Mouse (Mus musculus): ENCODE measurements around the gene Zkscan5. TPM values are rescaled to one million over a fixed set of nuclear protein-coding genes. Genes with fewer than 3 reads are reported as not detected.
A peak's percentile ranks its signal among the peaks of the same experiment; 100 is the strongest.

The Zkscan5 gene
- polyA plus RNA-seq (2015; fragmentation: Nextera tagmentation; extraction: Ambion mirVana), result 18.9 and 19.7 TPM in 2 replicates

- H3K4me3 ChIP-seq (replicated peaks), result peak within 1 kb of the TSS; percentile 60
- peak within 1 kb of the TSS; percentile 67 for H3K9ac ChIP-seq (replicated peaks)
- peaks cover 31% of the 10 kb centered on the region for H3K4me1 ChIP-seq (replicated peaks)
- H3K9me3 ChIP-seq, result no peaks in the 10 kb centered on the region
- peaks cover 16% of the 10 kb centered on the region for H3K36me3 ChIP-seq
- peak within 1 kb of the TSS; percentile 62 for H3K4me2 ChIP-seq (replicated peaks)
- ATAC-seq, result peak; percentile 97
- H3K27ac ChIP-seq, result peak within 1 kb of the TSS; percentile 90
- H3K27me3 ChIP-seq, result no peaks in the 10 kb centered on the region
- under 1% methylated on average over 22 of the region's 22 CpGs for WGBS
Observed at GRCm38 (mm10) chr5:145203936-145204691, at the start of gene Zkscan5. Gene Zkscan5, plus strand, starts transcription at chr5:145204562.

GRCm38 (mm10) chr5:145161361-145161760, 43.0 kb upstream of the Zkscan5 start:
- Histone ChIP-seq H3K4me1 (replicated peaks) (peaks cover 8% of the 10 kb centered on the region), H3K4me2 (replicated peaks) (no peak overlapping the region), H3K36me3 (peaks cover 78% of the 10 kb centered on the region), H3K27me3 (no peaks in the 10 kb centered on the region), H3K9me3 (no peaks in the 10 kb centered on the region), H3K9ac (replicated peaks) (no peak overlapping the region), H3K27ac (no peak overlapping the region), H3K4me3 (replicated peaks) (no peak overlapping the region)
- no peak for ATAC-seq
- WGBS, result 96% methylated on average over 14 of the region's 14 CpGs

GRCm38 (mm10) chr5:145164710-145165109, 39.7 kb upstream of the Zkscan5 start:
- no peaks in the 10 kb centered on the region for H3K9me3 ChIP-seq
- H3K4me1 ChIP-seq (replicated peaks), result peaks cover 27% of the 10 kb centered on the region
- H3K4me2 ChIP-seq (replicated peaks), result no peak overlapping the region
- H3K36me3 ChIP-seq, result peaks cover 47% of the 10 kb centered on the region
- no peak overlapping the region for H3K9ac ChIP-seq (replicated peaks)
- no peak overlapping the region for H3K27ac ChIP-seq
- 73% methylated on average over 3 of the region's 3 CpGs for WGBS
- H3K27me3 ChIP-seq, result no peaks in the 10 kb centered on the region
- no peak overlapping the region for H3K4me3 ChIP-seq (replicated peaks)
- ATAC-seq, result no peak

GRCm38 (mm10) chr5:145165184-145165583, 39.2 kb upstream of the Zkscan5 start:
- Histone ChIP-seq H3K27ac (no peak overlapping the region), H3K4me2 (replicated peaks) (no peak overlapping the region), H3K27me3 (no peaks in the 10 kb centered on the region), H3K9ac (replicated peaks) (no peak overlapping the region), H3K36me3 (peaks cover 45% of the 10 kb centered on the region), H3K4me1 (replicated peaks) (peaks cover 27% of the 10 kb centered on the region), H3K4me3 (replicated peaks) (0 out of 2 replicates have a peak overlapping the region, but pooled peaks have one; percentile 6), H3K9me3 (no peaks in the 10 kb centered on the region)
- WGBS, result 88% methylated on average over 15 of the region's 15 CpGs
- no peak for ATAC-seq

- H3K36me3 ChIP-seq, result peaks cover 45% of the 10 kb centered on the region
- H3K4me1 ChIP-seq (replicated peaks), result peaks cover 27% of the 10 kb centered on the region
- H3K27me3 ChIP-seq, result no peaks in the 10 kb centered on the region
- H3K4me2 ChIP-seq (replicated peaks), result peak within 1 kb of the TSS; percentile 97
- H3K9ac ChIP-seq (replicated peaks), result peak within 1 kb of the TSS; percentile 93
- H3K27ac ChIP-seq, result peak within 1 kb of the TSS; percentile 81
- WGBS, result under 1% methylated on average over 51 of the region's 51 CpGs
- H3K4me3 ChIP-seq (replicated peaks), result peak within 1 kb of the TSS; percentile 94
- H3K9me3 ChIP-seq, result no peaks in the 10 kb centered on the region
- ATAC-seq, result peak; percentile 96
Observed at GRCm38 (mm10) chr5:145166536-145167305, 37.6 kb upstream of the Zkscan5 start, which contains the start of the genes Ptcd1 and Cpsf4. Gene Ptcd1, minus strand, starts transcription at chr5:145167108. Gene Cpsf4, plus strand, starts transcription at chr5:145167213.

- Histone ChIP-seq H3K4me2 (replicated peaks) (peak overlapping the region; percentile 97), H3K9ac (replicated peaks) (peak overlapping the region; percentile 93), H3K4me3 (replicated peaks) (peak overlapping the region; percentile 94), H3K4me1 (replicated peaks) (peaks cover 27% of the 10 kb centered on the region), H3K9me3 (no peaks in the 10 kb centered on the region), H3K36me3 (peaks cover 46% of the 10 kb centered on the region), H3K27me3 (no peaks in the 10 kb centered on the region), H3K27ac (peak overlapping the region; percentile 68)
- ATAC-seq, result peak; percentile 80
- WGBS, result under 1% methylated on average over 23 of the region's 28 CpGs
Observed at GRCm38 (mm10) chr5:145167306-145167661, 37.1 kb upstream of the Zkscan5 start.

- no peaks in the 10 kb centered on the region for H3K9me3 ChIP-seq
- no peak overlapping the region for H3K4me2 ChIP-seq (replicated peaks)
- H3K36me3 ChIP-seq, result peaks cover 100% of the 10 kb centered on the region
- no peak overlapping the region for H3K9ac ChIP-seq (replicated peaks)
- H3K4me1 ChIP-seq (replicated peaks), result no peaks in the 10 kb centered on the region
- no peak overlapping the region for H3K27ac ChIP-seq
- no peaks in the 10 kb centered on the region for H3K27me3 ChIP-seq
- H3K4me3 ChIP-seq (replicated peaks), result no peak overlapping the region
- 92% methylated on average over 18 of the region's 18 CpGs for WGBS
- no peak for ATAC-seq
Observed at GRCm38 (mm10) chr5:145178461-145178980, 25.8 kb upstream of the Zkscan5 start.

GRCm38 (mm10) chr5:145185244-145185643, 19.1 kb upstream of the Zkscan5 start:
- no peak overlapping the region for H3K9ac ChIP-seq (replicated peaks)

GRCm38 (mm10) chr5:145189416-145189815, 14.9 kb upstream of the Zkscan5 start:
- H3K9me3 ChIP-seq, result no peaks in the 10 kb centered on the region
- no peak overlapping the region for H3K4me2 ChIP-seq (replicated peaks)
- H3K4me1 ChIP-seq (replicated peaks), result peaks cover 28% of the 10 kb centered on the region
- ATAC-seq, result no peak
- H3K27me3 ChIP-seq, result no peaks in the 10 kb centered on the region
- H3K9ac ChIP-seq (replicated peaks), result no peak overlapping the region
- no peak overlapping the region for H3K4me3 ChIP-seq (replicated peaks)
- 97% methylated on average over 6 of the region's 6 CpGs for WGBS
- H3K36me3 ChIP-seq, result peaks cover 49% of the 10 kb centered on the region
- no peak overlapping the region for H3K27ac ChIP-seq

More at GRCm38 (mm10) chr5:145185244-145185643, 19.1 kb upstream of the Zkscan5 start:
- no peaks in the 10 kb centered on the region for H3K9me3 ChIP-seq
- peaks cover 15% of the 10 kb centered on the region for H3K4me1 ChIP-seq (replicated peaks)
- H3K36me3 ChIP-seq, result peaks cover 78% of the 10 kb centered on the region
- whole genome bisulfite sequencing, result 94% methylated on average over 2 of the region's 2 CpGs
- no peaks in the 10 kb centered on the region for H3K27me3 ChIP-seq
- no peak overlapping the region for H3K4me2 ChIP-seq (replicated peaks)
- no peak overlapping the region for H3K4me3 ChIP-seq (replicated peaks)
- no peak overlapping the region for H3K27ac ChIP-seq
- no peak for ATAC-seq

- Histone ChIP-seq H3K9me3 (no peaks in the 10 kb centered on the region), H3K36me3 (peaks cover 50% of the 10 kb centered on the region), H3K27me3 (no peaks in the 10 kb centered on the region), H3K4me2 (replicated peaks) (peak overlapping the region; percentile 92), H3K27ac (no peak overlapping the region), H3K4me3 (replicated peaks) (peak overlapping the region; percentile 90), H3K4me1 (replicated peaks) (peaks cover 28% of the 10 kb centered on the region), H3K9ac (replicated peaks) (peak overlapping the region; percentile 97)
- no peak for ATAC-seq
- 59% methylated on average over 5 of the region's 5 CpGs for WGBS
Observed at GRCm38 (mm10) chr5:145190373-145190772, 14.0 kb upstream of the Zkscan5 start.

GRCm38 (mm10) chr5:145190875-145191798, 13.2 kb upstream of the Zkscan5 start:
- peak overlapping the region; percentile 90 for H3K4me3 ChIP-seq (replicated peaks)
- peak; percentile 86 for ATAC-seq
- peaks cover 50% of the 10 kb centered on the region for H3K36me3 ChIP-seq
- H3K9me3 ChIP-seq, result no peaks in the 10 kb centered on the region
- H3K4me2 ChIP-seq (replicated peaks), result peak overlapping the region; percentile 92
- H3K4me1 ChIP-seq (replicated peaks), result peaks cover 28% of the 10 kb centered on the region
- H3K9ac ChIP-seq (replicated peaks), result peak overlapping the region; percentile 97
- WGBS, result under 1% methylated on average over 41 of the region's 41 CpGs
- no peaks in the 10 kb centered on the region for H3K27me3 ChIP-seq
- H3K27ac ChIP-seq, result peak overlapping the region; percentile 84

Measured in midbrain, embryonic 13.5 days (tissue).